Mouse (Mus musculus) cerebellum, adult 8-10 months (tissue): ENCODE results near the gene Gfod2.

Experiments
- DNase-seq: peaks from one replicate; pipeline ENCODE4 v3.0.0; 2022

Gfod2 gene

GRCm38 (mm10) chr8:105758277-105759108, at the start of gene Gfod2:
Gene Gfod2 (minus strand): TSS chr8:105758664.
- DNase-seq: peak; percentile 98

GRCm38 (mm10) chr8:105807766-105808165, 49.3 kb upstream of the Gfod2 start:
- no peak for DNase-seq

GRCm38 (mm10) chr8:105805964-105806363, 47.5 kb upstream of the Gfod2 start:
- DNase-seq: no peak

- no peak for DNase-seq
Observed at GRCm38 (mm10) chr8:105805346-105805745, 46.9 kb upstream of the Gfod2 start.

- no peak for DNase-seq
Observed at GRCm38 (mm10) chr8:105804797-105805196, 46.3 kb upstream of the Gfod2 start.

GRCm38 (mm10) chr8:105801153-105801904, 42.9 kb upstream of the Gfod2 start:
- no peak for DNase-seq

GRCm38 (mm10) chr8:105799091-105799812, 40.8 kb upstream of the Gfod2 start:
- DNase-seq: peak; percentile 43

GRCm38 (mm10) chr8:105798408-105798807, 39.9 kb upstream of the Gfod2 start:
- no peak for DNase-seq

- DNase-seq: no peak
Observed at GRCm38 (mm10) chr8:105795785-105796184, 37.3 kb upstream of the Gfod2 start.

GRCm38 (mm10) chr8:105794009-105794598, 35.6 kb upstream of the Gfod2 start:
- no peak for DNase-seq

- no peak for DNase-seq
Observed at GRCm38 (mm10) chr8:105793331-105793730, 34.9 kb upstream of the Gfod2 start.

GRCm38 (mm10) chr8:105789626-105790025, 31.2 kb upstream of the Gfod2 start:
- DNase-seq: no peak

- no peak for DNase-seq
Observed at GRCm38 (mm10) chr8:105788927-105789326, 30.5 kb upstream of the Gfod2 start.

GRCm38 (mm10) chr8:105788241-105788640, 29.8 kb upstream of the Gfod2 start:
- no peak for DNase-seq

GRCm38 (mm10) chr8:105780298-105780697, 21.8 kb upstream of the Gfod2 start:
- no peak for DNase-seq

- no peak for DNase-seq
Observed at GRCm38 (mm10) chr8:105777833-105778232, 19.4 kb upstream of the Gfod2 start.

GRCm38 (mm10) chr8:105774498-105774897, 16.0 kb upstream of the Gfod2 start:
- no peak for DNase-seq

GRCm38 (mm10) chr8:105773441-105773861, 15.0 kb upstream of the Gfod2 start:
- peak; percentile 44 for DNase-seq

GRCm38 (mm10) chr8:105771398-105772175, 13.1 kb upstream of the Gfod2 start:
- no peak for DNase-seq

GRCm38 (mm10) chr8:105770609-105771008, 12.1 kb upstream of the Gfod2 start:
- DNase-seq: no peak

GRCm38 (mm10) chr8:105768485-105769257, 10.2 kb upstream of the Gfod2 start:
- no peak for DNase-seq
